Mouse (Mus musculus): ENCODE results near the gene Usp13. TPM values are rescaled to one million over a fixed set of nuclear protein-coding genes. Genes with fewer than 3 reads are reported as not detected.

Usp13 gene
- total RNA-seq, 1 experiment from 2014 or later = not detected

DNA sequence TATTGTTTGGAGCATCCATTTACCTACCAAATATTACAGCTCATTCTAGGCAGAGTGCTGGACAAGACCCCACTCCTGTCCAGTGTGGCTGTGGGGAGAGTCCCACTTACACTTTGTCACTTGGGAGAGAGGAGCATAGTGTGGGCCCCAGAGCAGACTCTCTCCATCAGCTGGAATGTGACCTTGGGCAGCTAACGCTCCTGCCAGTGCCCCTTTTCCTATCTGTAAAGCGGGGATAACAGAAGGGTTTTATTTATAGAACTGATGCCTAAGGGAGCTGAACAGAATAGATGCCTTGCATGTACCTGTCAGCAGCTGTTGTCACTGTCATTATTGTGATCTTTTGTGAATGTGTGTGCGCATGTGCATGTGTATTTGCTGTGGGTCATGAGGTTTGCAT lies 91.1 kb downstream of the Usp13 start:
- ATAC-seq (replicated peaks; ENCODE audit: insufficient number of reproducible peaks, low FRiP score, low TSS enrichment, poor library complexity, severe bottlenecking) = no peak

DNA sequence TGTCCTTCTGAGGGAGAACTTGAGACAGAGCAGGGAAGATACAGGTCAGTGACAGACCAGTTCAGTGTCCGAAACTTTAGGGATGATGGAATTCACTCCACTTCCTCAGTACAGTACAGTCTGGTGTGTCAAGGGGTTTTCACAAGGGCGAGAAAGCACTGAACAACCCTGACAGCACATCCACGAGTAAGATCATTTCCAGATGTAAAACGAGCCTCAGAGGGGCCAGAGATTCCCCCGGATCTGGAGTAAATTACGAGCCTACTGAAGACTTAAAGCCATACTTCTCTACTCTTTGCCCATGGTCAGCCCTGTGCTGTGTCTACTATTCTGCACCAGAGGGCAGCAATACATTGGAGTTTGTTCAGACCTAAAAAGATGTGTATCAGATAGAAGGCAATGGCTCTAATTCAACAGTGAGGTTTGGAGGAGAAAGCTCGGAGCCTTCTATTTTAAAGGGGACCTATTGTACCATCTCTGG lies 92.8 kb downstream of the Usp13 start:
- no peak for ATAC-seq (replicated peaks; ENCODE audit: insufficient number of reproducible peaks, low FRiP score, low TSS enrichment, poor library complexity, severe bottlenecking)

DNA sequence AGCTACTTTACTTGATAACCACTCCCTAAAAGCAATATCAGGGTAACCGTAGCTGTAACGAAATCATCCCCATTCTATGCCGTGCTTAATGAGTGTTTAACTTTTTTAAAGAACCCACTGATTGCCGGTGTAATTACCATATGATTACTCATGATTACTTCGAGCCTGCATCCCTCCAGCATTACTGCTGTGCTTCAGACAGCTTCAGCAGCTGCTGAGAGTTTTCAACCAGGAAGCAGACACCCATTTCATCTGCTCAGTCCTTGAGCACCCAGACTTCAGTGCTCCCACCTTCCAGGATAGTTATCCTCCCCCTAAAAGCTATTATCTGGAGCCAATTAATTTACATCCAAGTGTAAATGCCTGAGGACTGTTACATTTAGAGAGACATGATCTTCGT lies 106.8 kb downstream of the Usp13 start:
- ATAC-seq (replicated peaks; ENCODE audit: insufficient number of reproducible peaks, low FRiP score, low TSS enrichment, poor library complexity, severe bottlenecking) = no peak

DNA sequence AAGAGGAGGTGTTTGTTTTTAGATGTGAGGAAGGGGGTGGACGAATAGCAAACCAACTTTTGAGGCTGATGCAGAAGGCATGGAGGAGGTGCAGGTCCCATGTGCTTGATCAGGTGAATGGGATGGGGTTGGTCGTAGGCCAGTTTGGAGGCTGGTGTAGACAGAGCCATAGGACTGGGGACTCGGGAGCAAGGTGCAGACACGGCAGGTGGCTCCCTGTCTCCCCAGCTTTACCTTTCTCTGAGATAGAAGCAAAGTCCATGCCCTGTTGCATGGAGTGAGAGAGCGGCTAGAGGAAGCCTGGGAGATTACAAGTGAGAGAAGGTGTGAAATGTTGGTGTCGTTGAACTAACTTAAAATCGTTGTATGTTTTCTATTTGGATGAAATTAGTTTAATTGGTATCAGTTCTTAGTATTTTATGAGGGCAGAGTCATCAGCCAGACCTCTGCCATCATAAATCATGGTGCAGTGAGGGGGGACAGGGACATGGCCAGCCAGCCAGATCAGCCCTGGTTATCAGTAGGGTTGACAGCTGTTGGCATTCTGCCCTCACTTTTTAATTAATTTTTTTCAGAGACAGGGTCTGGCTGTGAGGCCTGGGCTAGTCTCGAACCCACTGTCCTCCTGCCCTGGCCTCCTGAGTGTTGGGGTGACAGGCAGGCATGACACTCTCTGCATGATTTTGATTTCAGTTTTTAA lies 122.6 kb downstream of the Usp13 start:
- ATAC-seq (replicated peaks; ENCODE audit: insufficient number of reproducible peaks, low FRiP score, low TSS enrichment, poor library complexity, severe bottlenecking) = no peak

DNA sequence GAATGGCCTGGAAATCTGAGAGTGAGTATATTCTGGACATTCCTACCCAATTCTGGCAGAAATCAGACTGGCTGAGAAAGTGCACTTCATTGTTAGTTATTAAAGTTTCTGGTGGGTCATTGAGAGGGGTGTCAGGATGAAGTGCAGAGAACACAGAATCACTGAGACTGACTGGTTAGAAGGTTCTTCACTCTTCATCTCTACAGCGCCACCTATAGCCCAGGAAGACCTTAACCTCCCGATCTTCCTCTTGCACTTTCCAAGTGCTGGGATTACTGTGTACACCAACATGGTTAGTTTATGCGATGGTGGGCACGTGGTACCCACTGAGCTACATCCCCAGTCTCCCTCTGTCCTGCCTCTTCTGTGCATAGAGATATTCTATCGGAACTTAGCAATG lies 130.1 kb downstream of the Usp13 start:
- ATAC-seq (replicated peaks; ENCODE audit: insufficient number of reproducible peaks, low FRiP score, low TSS enrichment, poor library complexity, severe bottlenecking) = no peak

DNA sequence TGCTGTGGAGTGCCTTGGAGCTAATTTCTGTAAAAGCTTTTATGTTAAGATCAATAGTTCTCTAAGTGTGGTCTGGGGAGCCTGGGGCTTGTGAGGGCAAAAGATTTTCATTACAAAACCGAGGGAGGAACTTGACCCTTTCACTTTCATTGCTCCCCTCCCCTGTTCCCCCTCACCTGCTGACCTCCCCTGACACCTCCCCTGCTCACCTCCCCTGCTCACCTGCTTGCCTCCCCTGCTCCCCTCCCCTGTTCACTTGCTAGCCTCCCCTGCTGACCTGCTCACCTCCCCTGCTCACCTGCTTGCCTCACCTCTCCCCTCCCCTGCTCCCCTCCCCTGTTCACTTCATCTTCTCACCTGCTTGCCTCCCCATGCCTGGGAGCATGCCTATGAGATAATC lies 134.0 kb downstream of the Usp13 start:
- ATAC-seq (replicated peaks; ENCODE audit: insufficient number of reproducible peaks, low FRiP score, low TSS enrichment, poor library complexity, severe bottlenecking) = no peak

DNA sequence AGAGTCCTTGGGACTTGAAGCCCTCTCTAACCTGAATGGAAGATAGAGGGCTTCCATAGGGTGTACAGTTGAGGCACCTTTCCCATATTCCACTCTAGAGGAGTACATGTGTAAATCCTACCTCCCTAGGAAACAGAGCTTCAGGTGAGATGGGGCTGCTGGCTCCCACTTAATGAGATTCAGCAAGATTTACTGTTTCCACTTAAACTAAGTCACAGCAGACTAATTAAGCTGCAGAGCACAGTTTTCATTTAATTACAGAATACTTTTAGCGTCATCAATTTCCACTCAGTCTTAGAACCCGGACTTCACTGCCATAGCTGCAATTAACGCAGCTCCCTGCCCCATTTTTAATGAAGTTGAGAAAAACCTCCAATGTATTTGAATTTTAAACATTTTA lies 144.1 kb downstream of the Usp13 start:
- no peak for ATAC-seq (replicated peaks; ENCODE audit: insufficient number of reproducible peaks, low FRiP score, low TSS enrichment, poor library complexity, severe bottlenecking)

DNA sequence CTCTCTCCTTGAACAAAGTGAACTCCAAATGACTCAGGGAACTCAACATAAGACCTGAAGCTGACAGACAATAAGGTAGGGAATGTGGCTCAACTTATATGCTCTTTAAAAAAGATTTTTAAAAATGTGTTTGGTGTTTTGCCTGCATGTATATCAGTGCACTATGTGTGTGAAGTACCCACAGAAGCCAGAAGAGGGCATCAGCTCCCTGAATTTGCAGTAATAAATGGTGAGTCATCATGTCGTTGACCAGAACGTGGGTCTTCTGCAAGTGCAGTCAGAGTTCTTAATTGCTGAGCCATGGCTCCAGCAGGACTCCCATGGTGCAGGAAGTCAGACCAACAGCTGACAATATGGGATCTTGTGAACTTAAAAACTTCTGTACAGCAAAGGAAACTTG lies 148.2 kb downstream of the Usp13 start:
- ATAC-seq (replicated peaks; ENCODE audit: insufficient number of reproducible peaks, low FRiP score, low TSS enrichment, poor library complexity, severe bottlenecking) = no peak

DNA sequence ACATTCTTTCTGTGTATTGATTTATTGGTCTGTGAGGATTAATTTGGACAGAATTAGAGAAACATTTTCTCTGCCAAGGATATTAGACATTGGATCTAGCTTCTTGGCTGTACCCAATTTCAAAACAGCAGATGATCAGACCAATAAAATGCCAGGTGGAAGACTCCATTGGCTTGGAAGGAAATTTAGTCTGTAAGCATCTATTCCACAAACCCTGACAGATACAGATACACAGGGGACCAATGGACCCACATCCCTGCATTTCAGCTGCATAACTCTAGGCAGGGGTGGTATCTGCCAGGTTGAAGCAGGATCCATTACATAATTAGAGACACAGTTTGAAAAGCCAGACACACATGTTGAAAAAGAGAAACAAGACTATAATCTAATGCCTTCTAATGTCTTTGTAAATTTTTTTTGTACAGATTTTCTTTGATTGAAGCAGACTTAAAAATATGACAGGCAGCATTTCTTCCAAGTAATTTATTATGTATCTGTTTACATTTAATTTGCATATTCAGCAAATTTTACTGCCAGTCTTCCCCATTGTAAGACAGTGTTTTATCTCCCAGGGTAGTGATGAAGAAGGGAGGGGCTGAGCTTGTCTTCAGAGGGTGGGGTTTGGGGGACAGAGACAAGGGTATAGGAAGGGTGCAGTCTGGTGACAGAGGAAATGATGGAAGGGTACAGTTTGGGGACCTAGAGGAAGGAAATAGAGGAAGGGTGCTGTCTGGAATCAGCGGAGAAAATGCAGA lies 151.5 kb downstream of the Usp13 start:
- no peak for ATAC-seq (replicated peaks; ENCODE audit: insufficient number of reproducible peaks, low FRiP score, low TSS enrichment, poor library complexity, severe bottlenecking)

DNA sequence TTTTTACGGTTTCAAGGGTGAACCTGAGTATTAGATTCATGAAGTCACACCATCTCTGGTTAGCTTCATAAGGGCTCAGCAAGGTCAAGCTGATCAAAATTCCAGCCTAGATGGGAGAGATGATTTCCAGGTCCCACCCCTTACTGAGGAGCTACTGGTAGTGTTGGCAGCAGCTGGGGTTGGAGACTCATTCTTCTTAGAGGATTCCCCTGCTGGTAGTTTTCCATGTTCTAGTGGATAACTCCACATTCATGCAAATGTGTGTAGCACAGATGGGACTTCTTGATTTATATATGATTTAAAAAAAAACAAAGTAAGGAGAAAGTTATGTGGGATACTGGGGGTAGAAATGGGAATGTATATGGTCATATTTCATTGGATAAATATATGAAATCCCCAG lies 152.9 kb downstream of the Usp13 start:
- no peak for ATAC-seq (replicated peaks; ENCODE audit: insufficient number of reproducible peaks, low FRiP score, low TSS enrichment, poor library complexity, severe bottlenecking)

DNA sequence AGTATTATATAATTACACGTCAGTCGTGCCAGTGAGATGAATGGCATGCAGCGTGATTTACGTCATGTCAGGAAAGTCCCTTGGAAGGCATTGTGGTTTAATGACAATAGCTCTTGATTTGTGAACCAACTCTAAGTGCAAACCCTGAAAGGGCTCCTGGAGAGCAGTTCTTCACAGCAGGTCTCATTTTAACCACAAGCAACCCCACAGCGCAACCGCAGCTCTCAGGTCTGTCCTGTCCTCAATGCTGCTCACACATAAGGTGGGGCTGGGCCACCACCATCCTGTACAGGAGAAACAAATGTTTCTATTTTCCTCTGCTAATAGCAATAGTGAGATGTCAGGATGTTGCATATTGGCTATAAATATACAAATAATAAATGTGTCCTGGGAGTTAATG lies 161.9 kb downstream of the Usp13 start:
- no peak for ATAC-seq (replicated peaks; ENCODE audit: insufficient number of reproducible peaks, low FRiP score, low TSS enrichment, poor library complexity, severe bottlenecking)

DNA sequence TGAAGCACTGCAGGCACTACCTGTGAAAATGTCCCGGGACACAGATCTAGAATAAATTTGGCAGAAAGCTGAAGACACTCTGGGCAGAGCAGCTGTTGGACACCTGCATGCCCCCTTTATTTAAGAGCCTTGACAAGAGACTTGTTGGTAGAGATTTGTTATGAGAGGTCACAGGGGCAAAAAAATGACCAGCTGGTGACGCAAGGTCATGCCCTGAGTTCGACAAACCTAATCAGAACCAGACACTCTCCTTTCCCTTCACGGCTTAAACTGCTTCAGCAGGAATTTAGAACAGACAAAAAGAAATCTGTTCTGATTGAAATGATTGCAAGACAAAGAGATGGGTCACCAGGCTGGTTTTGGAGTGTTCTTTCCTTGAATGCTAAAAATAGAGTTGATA lies 162.6 kb downstream of the Usp13 start:
- ATAC-seq (replicated peaks; ENCODE audit: insufficient number of reproducible peaks, low FRiP score, low TSS enrichment, poor library complexity, severe bottlenecking) = no peak

DNA sequence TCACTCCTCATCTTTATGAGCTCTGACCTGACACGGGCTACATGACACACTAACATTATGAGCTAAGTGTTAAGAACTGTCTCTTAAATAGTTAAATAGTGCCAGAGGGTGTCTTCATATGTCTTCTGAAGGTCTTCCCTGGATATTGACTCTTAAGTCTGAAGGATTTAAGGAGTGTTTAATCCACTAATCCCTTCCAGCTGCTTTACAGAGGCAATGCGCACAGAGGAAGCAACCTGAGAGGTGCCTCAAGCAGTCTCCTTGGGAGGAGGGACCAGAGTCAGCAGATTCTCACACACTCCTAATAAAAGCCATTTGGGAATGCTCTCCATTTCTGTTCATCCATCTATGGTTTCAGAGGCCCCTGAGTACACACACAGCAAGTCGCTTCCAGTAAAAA lies 167.8 kb downstream of the Usp13 start:
- no peak for ATAC-seq (replicated peaks; ENCODE audit: insufficient number of reproducible peaks, low FRiP score, low TSS enrichment, poor library complexity, severe bottlenecking)

Other genes starting within 250 kb of the Usp13 start
- gene Gnb4, start 201.0 kb upstream of the Usp13 start, total RNA-seq (2017) = 1.4 to 6.0 TPM (median 5.7 TPM) in 3 replicates
- gene Actl6a, start 111.2 kb upstream of the Usp13 start, total RNA-seq (2017) = 53.7 to 82.1 TPM (median 65.7 TPM) in 3 replicates
- 91.5 to 116 TPM (median 116 TPM) in 3 replicates for gene Ndufb5, start 80.6 kb upstream of the Usp13 start, total RNA-seq (2017)
- 7.0 to 12.6 TPM (median 10.5 TPM) in 3 replicates for gene Mrpl47, start 79.9 kb upstream of the Usp13 start, total RNA-seq (2017)